Mouse (Mus musculus) kidney, postnatal 0 days (tissue): ENCODE results near the gene Scin. TPM values are rescaled to one million over a fixed set of nuclear protein-coding genes. Genes with fewer than 3 reads are reported as not detected.

ENCODE experiments used
- ATAC-seq: fragments of 200-750 bp; cut with Nextera tagmentation; replicated peaks from 2 replicates; pipeline ENCODE4 v1.8.0; 2017; ENCODE audit warnings: low read depth, moderate number of reproducible peaks, moderate TSS enrichment, moderate library complexity; ENCODE audit not compliant: low FRiP score
- DNase-seq: peaks from one replicate; pipeline ENCODE4 v3.0.0-alpha.2; 2016; ENCODE audit warnings: low spot score
- H3K27ac ChIP-seq: fragments of 300-500 bp; sonication (generic); 2 replicates; pipeline ENCODE4 v1.5.1; 2014; ENCODE audit warnings: mild to moderate bottlenecking
- H3K27me3 ChIP-seq: fragments of 300-500 bp; sonication (generic); 2 replicates; pipeline ENCODE4 v1.6.1; 2014; ENCODE audit warnings: low read length, mixed read lengths; ENCODE audit not compliant: insufficient read depth
- H3K36me3 ChIP-seq: fragments of 300-500 bp; sonication (generic); 2 replicates; pipeline ENCODE4 v1.6.1; 2014; ENCODE audit warnings: low read length, mixed read lengths; ENCODE audit not compliant: insufficient read depth
- H3K4me1 ChIP-seq: fragments of 300-500 bp; sonication (generic); replicated peaks from 2 replicates; pipeline ENCODE4 v1.6.1; 2014; ENCODE audit warnings: antibody characterized with exemption, low read length, mixed read lengths; ENCODE audit not compliant: insufficient read depth
- H3K4me2 ChIP-seq: fragments of 300-500 bp; sonication (generic); 2 replicates; pipeline ENCODE4 v1.6.1; 2014; ENCODE audit warnings: mild to moderate bottlenecking, low read length, moderate library complexity, mixed read lengths
- H3K4me3 ChIP-seq: fragments of 300-500 bp; sonication (generic); replicated peaks from 2 replicates; pipeline ENCODE4 v1.5.1; 2014; ENCODE audit warnings: low read depth, low read length
- H3K9ac ChIP-seq: fragments of 300-500 bp; sonication (generic); 2 replicates; pipeline ENCODE4 v1.6.1; 2014; ENCODE audit warnings: low read depth, low read length
- H3K9me3 ChIP-seq: fragments of 300-500 bp; sonication (generic); replicated peaks from 2 replicates; pipeline ENCODE4 v1.6.1; 2016; ENCODE audit warnings: low read length, inconsistent platforms, mixed read lengths
- CTCF ChIP-seq: IDR thresholded peaks from 2 replicates; pipeline ENCODE4 v1.5.1; 2016; ENCODE audit warnings: antibody characterized with exemption, low read depth, mild to moderate bottlenecking, moderate library complexity
- WGBS: fragments of 180-500 bp; shearing (Covaris S2); extraction: QIAGEN DNeasy Blood & Tissue Kit; methylation state at CpG from one replicate; pipeline ENCODE4 v1.1.7; 2014; 5-methylcytosine and 5-hydroxymethylcytosine counted together
- polyA plus RNA-seq: library from polyadenylated mRNA; unstranded; fragments of >200 nt; fragmentation: Nextera tagmentation; extraction: Ambion mirVana; gene quantifications from 2 replicates; pipeline ENCODE4 v1.2.1, GENCODE M21; 2015

The Scin gene
- polyA plus RNA-seq, 1 experiment from 2014 or later: 60.9 TPM

GRCm38 (mm10) chr12:40102359-40102758, 31.7 kb downstream of the Scin start:
- Histone ChIP-seq H3K36me3 (no peaks in the 10 kb centered on the region), H3K27ac (no peak overlapping the region), H3K27me3 (no peaks in the 10 kb centered on the region), H3K4me1 (peaks cover 5% of the 10 kb centered on the region; the same call in 1 of the 2 replicates), H3K4me2 (no peak overlapping the region), H3K9me3 (no peaks in the 10 kb centered on the region), H3K4me3 (no peak overlapping the region), H3K9ac (no peak overlapping the region)
- TF ChIP-seq CTCF: no peak
- ATAC-seq (no peak), DNase-seq (no peak)
- WGBS: 95% methylated on average over 2 of the region's 2 CpGs

GRCm38 (mm10) chr12:40099407-40099806, 34.6 kb downstream of the Scin start:
- no peak overlapping the region for H3K9ac ChIP-seq
- ATAC-seq: no peak
- H3K9me3 ChIP-seq: no peaks in the 10 kb centered on the region
- no peak overlapping the region for H3K4me3 ChIP-seq
- H3K27ac ChIP-seq: no peak overlapping the region
- H3K4me1 ChIP-seq: no peaks in the 10 kb centered on the region
- no peak overlapping the region for H3K4me2 ChIP-seq
- 83% methylated on average over 2 of the region's 2 CpGs for WGBS
- no peaks in the 10 kb centered on the region for H3K36me3 ChIP-seq
- no peak for DNase-seq
- no peaks in the 10 kb centered on the region for H3K27me3 ChIP-seq
- no peak for TF ChIP-seq CTCF

GRCm38 (mm10) chr12:40097449-40097848, 36.6 kb downstream of the Scin start:
- H3K4me2 ChIP-seq: no peak overlapping the region
- TF ChIP-seq CTCF: no peak
- H3K9me3 ChIP-seq: no peaks in the 10 kb centered on the region
- H3K9ac ChIP-seq: no peak overlapping the region
- no peak overlapping the region for H3K4me3 ChIP-seq
- ATAC-seq: no peak
- DNase-seq: no peak
- no peaks in the 10 kb centered on the region for H3K4me1 ChIP-seq
- H3K36me3 ChIP-seq: no peaks in the 10 kb centered on the region
- no peaks in the 10 kb centered on the region for H3K27me3 ChIP-seq
- no peak overlapping the region for H3K27ac ChIP-seq
- 95% methylated on average over 4 of the region's 4 CpGs for WGBS

- no peak overlapping the region for H3K9ac ChIP-seq
- H3K4me2 ChIP-seq: no peak overlapping the region
- TF ChIP-seq CTCF: no peak
- no peaks in the 10 kb centered on the region for H3K36me3 ChIP-seq
- 86% methylated on average over 5 of the region's 5 CpGs for whole genome bisulfite sequencing
- no peaks in the 10 kb centered on the region for H3K27me3 ChIP-seq
- H3K4me1 ChIP-seq: no peaks in the 10 kb centered on the region
- H3K4me3 ChIP-seq: no peak overlapping the region
- DNase-seq (no peak), ATAC-seq (no peak)
- no peak overlapping the region for H3K27ac ChIP-seq
- H3K9me3 ChIP-seq: no peaks in the 10 kb centered on the region
Observed at GRCm38 (mm10) chr12:40097023-40097422, 37.0 kb downstream of the Scin start.

- TF ChIP-seq CTCF: no peak
- H3K4me2 ChIP-seq: no peak overlapping the region
- no peak for DNase-seq
- no peak overlapping the region for H3K4me3 ChIP-seq
- no peaks in the 10 kb centered on the region for H3K36me3 ChIP-seq
- no peak overlapping the region for H3K27ac ChIP-seq
- no peaks in the 10 kb centered on the region for H3K4me1 ChIP-seq
- H3K9me3 ChIP-seq: no peaks in the 10 kb centered on the region
- 84% methylated on average over 3 of the region's 3 CpGs for WGBS
- no peak for ATAC-seq
- no peaks in the 10 kb centered on the region for H3K27me3 ChIP-seq
- no peak overlapping the region for H3K9ac ChIP-seq
Observed at GRCm38 (mm10) chr12:40096453-40096852, 37.6 kb downstream of the Scin start.

GRCm38 (mm10) chr12:40090017-40090416, 44.0 kb downstream of the Scin start:
- no peaks in the 10 kb centered on the region for H3K27me3 ChIP-seq
- H3K4me1 ChIP-seq: no peaks in the 10 kb centered on the region
- DNase-seq (no peak), ATAC-seq (no peak)
- H3K9ac ChIP-seq: no peak overlapping the region
- no peak for TF ChIP-seq CTCF
- WGBS: 71% methylated on average over 3 of the region's 3 CpGs
- no peak overlapping the region for H3K4me2 ChIP-seq
- H3K36me3 ChIP-seq: no peaks in the 10 kb centered on the region
- no peak overlapping the region for H3K4me3 ChIP-seq
- no peaks in the 10 kb centered on the region for H3K9me3 ChIP-seq
- H3K27ac ChIP-seq: no peak overlapping the region

GRCm38 (mm10) chr12:40085731-40086322, 48.2 kb downstream of the Scin start:
- no peak for TF ChIP-seq CTCF
- WGBS: 82% methylated on average over 5 of the region's 5 CpGs
- no peak for DNase-seq
- Histone ChIP-seq H3K4me1 (no peaks in the 10 kb centered on the region), H3K9me3 (no peaks in the 10 kb centered on the region), H3K27ac (no peak overlapping the region), H3K4me2 (no peak overlapping the region), H3K9ac (no peak overlapping the region), H3K4me3 (no peak overlapping the region), H3K36me3 (no peaks in the 10 kb centered on the region), H3K27me3 (no peaks in the 10 kb centered on the region)
- ATAC-seq: no peak
